Mouse (Mus musculus) ovary, postnatal 36 days (tissue): ENCODE results near the gene Mapkapk2.
"Not testable (repeated sequence)": the region's sequence is repeated elsewhere in the genome, so short reads cannot be mapped to it uniquely, and the experiment has no call there.

Experiments
- DNase-seq: peaks from one replicate; pipeline ENCODE4 v3.0.0; 2022; ENCODE audit warnings: low spot score, mixed read lengths

Gene Mapkapk2

DNA sequence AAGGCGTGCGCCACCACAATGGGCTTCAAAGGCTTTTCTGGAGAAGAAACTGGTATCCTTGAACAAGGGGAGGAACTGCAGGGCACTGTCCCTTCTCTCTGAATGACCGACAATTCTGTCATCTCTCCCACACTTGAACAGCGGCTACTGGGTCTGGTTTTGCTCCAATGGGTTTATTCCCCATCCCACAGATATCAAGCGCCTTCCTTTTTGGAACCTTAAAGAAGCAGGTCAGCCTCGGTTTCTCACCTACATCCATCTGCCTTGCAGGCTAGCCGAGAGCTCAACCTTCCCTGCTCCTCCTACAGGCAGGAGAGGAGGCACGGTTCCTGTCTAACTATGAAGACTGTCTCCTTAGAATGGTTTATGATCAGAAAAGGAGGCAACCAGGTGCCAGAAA is 48.7 kb downstream of the Mapkapk2 start:
- DNase-seq = no peak

GRCm38 (mm10) chr1:131048121-131048863 is 49.3 kb downstream of the Mapkapk2 start:
- DNase-seq = no peak

GRCm38 (mm10) chr1:131046607-131047006 is 51.0 kb downstream of the Mapkapk2 start:
- no peak for DNase-seq

GRCm38 (mm10) chr1:131045723-131046355 is 51.8 kb downstream of the Mapkapk2 start:
- DNase-seq = no peak

DNA sequence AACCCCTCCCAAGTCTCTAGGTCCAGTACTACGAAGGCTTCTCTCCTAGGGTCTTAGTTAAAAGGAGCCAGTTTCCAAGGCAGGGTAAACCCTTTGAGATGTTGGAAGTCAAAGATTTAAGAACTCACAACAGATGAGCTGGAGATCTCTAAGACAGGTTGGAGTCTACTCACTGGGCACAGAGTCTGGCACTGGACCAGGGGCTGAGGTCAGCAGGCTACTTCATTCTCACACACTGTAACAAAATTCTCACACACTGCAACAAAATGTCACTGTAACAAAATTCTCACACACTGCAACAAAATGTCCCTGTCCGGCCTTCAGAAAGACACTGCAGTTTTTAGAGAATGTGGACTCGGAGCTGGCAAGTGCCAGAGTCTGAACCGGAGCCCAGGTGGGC is 54.0 kb downstream of the Mapkapk2 start:
- DNase-seq = no peak

GRCm38 (mm10) chr1:131042721-131043120 is 54.9 kb downstream of the Mapkapk2 start:
- DNase-seq = no peak

- no peak for DNase-seq
Observed at GRCm38 (mm10) chr1:131042263-131042662, 55.4 kb downstream of the Mapkapk2 start.

DNA sequence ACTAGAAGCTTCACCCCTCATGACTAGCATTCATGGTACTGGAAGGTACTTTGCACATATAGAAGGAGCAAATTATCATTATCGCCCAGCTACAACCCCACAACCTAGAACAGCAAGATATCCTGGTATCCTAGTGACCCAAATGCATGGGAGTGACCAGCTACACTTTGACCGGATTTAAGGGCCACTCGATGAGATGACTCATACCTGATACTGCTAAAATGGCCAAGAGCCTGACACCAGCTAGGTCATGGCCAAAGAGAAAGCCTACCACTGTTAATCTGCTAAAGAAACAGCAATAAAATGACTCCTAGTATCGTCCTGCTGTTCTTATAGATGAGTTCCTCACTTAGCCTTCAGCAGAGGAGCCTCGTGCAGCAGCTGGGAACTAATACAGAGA is 58.1 kb downstream of the Mapkapk2 start:
- DNase-seq = no peak

- no peak for DNase-seq
Observed at GRCm38 (mm10) chr1:131038415-131039017, 59.1 kb downstream of the Mapkapk2 start.

DNA sequence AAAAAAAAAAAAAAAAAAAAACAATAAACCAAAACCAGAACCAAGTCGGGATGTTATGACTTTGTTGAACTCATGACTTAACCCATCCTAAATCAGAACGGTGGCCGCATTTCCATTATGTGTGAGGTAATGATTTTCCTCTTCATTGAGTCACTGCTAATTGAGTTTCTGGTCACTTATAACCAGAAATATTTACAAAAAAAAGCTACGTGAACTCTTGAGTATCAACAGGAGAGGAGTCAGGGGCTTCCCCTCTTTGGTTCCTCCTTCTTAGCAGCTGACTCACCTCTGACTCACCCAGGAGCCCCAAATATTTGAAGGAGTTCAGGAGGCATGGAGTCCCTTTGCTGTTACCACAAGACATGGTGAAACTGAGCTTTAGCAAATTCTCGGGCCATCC is 59.6 kb downstream of the Mapkapk2 start:
- no peak for DNase-seq

DNA sequence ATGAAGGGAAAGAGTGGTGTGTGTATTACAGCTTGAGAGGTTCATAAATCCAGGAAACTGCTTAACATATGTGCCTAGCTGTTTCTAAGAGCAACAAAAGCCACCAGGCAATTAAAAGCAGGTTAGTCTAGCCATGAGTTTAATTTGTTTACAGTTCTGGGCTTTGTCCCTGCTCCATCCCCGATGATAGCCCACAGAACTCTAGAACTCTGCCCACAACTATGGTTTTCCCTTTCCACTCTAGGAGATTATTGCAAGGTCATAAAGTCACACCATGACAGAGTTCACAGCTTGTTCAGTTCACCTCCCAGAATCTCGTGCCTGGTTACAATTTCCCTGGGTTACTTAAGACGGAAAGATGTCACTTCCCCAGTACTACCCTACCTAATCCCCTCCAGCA is 66.4 kb downstream of the Mapkapk2 start:
- DNase-seq = no peak

GRCm38 (mm10) chr1:131030261-131030660 is 67.4 kb downstream of the Mapkapk2 start:
- DNase-seq = no peak

- no peak for DNase-seq
Observed at GRCm38 (mm10) chr1:131029215-131029614, 68.4 kb downstream of the Mapkapk2 start.

DNA sequence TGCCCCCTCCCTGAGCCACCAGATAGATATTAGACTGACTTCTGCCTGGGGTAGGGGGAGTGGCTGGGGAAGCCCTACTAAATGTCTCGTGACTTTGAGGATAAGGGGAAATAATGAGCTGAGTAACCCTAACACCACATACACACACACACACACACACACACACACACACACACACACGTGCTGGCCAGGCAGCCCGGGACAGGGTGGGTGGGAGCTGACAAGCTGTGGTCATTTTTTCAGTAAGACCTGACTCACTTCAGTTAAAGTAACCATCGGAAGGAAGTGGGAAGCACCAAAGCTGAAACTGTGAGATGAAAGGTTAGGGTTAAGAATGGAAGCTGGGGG is 71.8 kb downstream of the Mapkapk2 start:
- DNase-seq = no peak

DNA sequence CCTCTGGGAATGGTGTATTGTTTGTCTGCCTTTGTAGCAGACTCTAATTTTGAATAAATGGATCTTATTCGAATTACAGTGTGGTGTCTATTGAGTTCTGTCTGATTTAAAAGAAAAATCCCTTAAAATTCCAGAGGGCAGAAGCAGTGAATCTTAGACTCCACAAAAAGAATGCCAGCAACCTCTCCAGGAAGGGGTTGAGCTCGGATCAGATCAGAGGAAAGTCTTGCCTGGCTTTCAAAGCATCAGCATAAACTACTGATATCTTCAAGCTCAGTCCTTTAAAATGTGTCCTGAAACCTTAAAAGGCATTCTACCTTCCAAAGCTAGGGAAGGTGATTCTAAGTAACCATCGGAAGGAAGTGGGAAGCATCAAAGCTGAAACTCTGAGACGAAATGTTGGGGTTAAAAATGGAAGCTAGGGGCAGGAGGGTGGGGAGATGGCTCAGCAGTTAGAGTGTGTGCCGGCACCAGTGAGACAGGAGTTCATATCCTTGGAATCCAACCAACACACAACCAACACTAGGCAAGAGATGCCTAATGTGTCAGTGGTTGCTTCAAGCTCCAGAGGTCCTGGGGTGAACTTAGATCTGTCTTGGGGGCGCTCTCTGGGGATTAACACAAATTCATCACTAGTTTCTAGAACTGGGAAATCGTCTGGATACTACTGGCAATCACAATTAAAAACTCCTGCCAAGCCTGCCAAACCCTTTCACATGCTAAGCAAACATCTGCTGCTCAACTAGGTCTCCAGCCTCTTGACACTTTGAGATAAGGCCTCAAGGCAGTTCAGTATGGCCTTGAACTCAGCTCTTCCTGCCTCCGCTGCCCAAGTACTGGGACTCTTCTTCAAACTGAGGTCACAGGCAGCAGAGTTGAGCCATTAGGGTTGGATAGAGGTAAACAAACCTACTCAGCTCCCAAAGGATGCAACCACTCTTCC is 72.5 kb downstream of the Mapkapk2 start:
- no peak for DNase-seq

DNA sequence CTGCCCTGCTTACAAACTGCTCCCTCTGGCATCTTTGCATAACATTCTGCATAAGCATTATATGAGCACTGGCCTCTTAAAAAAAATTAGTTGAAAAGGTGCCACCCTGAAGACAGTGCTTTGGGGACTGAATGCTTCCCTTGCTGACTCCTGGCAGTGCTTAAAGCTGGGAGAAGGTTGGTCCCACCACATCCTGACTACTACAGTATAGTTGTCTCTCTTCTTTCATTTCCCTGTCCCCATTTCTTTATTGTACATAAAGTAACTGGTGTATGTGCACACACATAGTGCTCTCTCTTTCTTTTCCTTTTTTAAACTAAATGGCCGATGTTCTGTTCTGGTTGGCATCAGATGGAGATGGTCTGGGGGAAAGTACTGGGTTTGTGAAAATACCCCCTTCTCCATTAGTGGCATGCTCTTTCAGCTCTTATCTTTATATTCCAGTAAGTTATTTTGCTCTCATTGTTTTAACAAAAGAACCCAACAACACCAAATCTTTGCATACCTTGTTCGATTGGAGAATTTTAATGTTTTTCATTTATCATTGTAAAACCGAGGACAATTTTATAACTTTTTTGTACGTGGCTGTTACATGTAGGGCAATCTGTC is 74.3 kb downstream of the Mapkapk2 start:
- not testable (repeated sequence) for DNase-seq

- no peak for DNase-seq
Observed at GRCm38 (mm10) chr1:131022591-131023249, 74.9 kb downstream of the Mapkapk2 start.

DNA sequence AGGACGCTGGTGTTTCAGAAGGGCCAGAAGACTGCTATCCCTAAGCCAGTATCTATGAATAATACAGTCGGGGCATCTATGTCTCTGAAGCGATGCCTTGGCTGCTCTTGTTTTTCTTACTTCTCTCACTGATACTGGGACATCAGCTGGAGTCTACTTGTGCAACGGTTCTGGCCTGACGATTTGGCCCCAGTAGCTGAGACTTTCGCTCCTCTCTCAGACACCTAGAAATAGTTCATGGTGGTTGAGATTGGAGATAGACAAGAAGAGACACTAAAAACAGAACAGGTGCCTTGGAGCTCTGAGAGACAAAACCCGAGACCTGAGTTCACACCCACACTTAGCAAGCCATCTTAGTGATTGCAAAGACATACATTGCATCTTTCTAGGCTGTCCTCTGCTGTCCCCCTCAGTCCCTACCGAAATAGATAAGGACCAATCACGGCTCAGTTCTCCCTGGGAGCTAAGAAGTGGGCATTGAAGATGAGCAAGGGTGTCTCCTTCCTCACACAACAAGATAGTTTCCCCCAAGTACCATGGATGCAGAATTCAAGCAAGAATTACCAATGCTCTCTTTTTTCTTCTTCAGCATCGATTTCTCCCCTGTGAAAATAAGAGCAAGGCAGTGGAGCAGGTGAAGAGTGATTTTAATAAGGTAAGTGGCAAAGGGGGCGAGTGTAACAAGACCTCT is 75.6 kb downstream of the Mapkapk2 start:
- no peak for DNase-seq

DNA sequence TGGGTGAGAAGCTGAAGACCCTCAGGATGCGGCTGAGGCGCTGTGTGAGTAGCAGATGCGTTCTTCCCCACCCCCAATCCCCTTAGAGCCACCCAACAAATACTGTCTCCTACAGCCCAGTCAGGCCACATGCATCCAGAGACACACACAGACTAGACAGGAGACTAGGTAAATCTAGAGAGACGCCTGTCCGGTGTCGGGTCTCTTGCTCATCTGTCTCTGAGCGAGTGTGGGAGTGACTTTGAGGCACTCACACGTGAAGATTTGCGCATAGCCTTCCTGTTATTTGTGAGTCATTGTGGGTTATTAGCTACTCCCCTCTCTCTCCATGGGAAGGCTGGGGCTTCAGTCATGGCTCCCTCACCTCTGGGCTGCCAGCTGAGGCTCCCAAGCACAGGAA is 76.2 kb downstream of the Mapkapk2 start:
- DNase-seq = no peak

GRCm38 (mm10) chr1:131020425-131021310 is 77.0 kb downstream of the Mapkapk2 start:
- no peak for DNase-seq
